Mouse (Mus musculus): Measurements from ENCODE around the gene Rdm1. TPM values are rescaled to one million over a fixed set of nuclear protein-coding genes. Genes with fewer than 3 reads are reported as not detected.
"Not testable (repeated sequence)": the region's sequence is repeated elsewhere in the genome, so short reads cannot be mapped to it uniquely, and the experiment has no call there.

Rdm1 gene
- polyA plus RNA-seq, 1 experiment from 2014 or later: 41.7 TPM

GRCm38 (mm10) chr11:101614116-101614515 is 12.9 kb upstream of the Rdm1 start:
- Histone ChIP-seq H3K27me3 (replicated peaks; ENCODE audit: control insufficient read depth, insufficient read depth, low read length) (no peaks in the 10 kb centered on the region), H3K27ac (ENCODE audit: low read length) (no peak overlapping the region), H3K36me3 (ENCODE audit: control insufficient read depth, insufficient read depth, low read length) (no peaks in the 10 kb centered on the region), H3K9ac (ENCODE audit: low read depth, low read length) (no peak overlapping the region), H3K4me1 (ENCODE audit: control insufficient read depth, insufficient read depth, low read length) (peaks cover 7% of the 10 kb centered on the region), H3K9me3 (ENCODE audit: control insufficient read depth, low read length) (no peaks in the 10 kb centered on the region), H3K4me3 (ENCODE audit: low read length) (no peak overlapping the region), H3K4me2 (ENCODE audit: low read depth, low read length) (no peak overlapping the region)
- 76% methylated on average over 4 of the region's 4 CpGs for WGBS
- no peak for ATAC-seq

- Histone ChIP-seq H3K9me3 (ENCODE audit: control insufficient read depth, low read length) (no peaks in the 10 kb centered on the region), H3K4me2 (ENCODE audit: low read depth, low read length) (no peak overlapping the region), H3K4me1 (ENCODE audit: control insufficient read depth, insufficient read depth, low read length) (peaks cover 5% of the 10 kb centered on the region), H3K9ac (ENCODE audit: low read depth, low read length) (no peak overlapping the region), H3K27me3 (replicated peaks; ENCODE audit: control insufficient read depth, insufficient read depth, low read length) (no peaks in the 10 kb centered on the region), H3K27ac (ENCODE audit: low read length) (no peak overlapping the region), H3K4me3 (ENCODE audit: low read length) (no peak overlapping the region), H3K36me3 (ENCODE audit: control insufficient read depth, insufficient read depth, low read length) (no peaks in the 10 kb centered on the region)
- ATAC-seq: no peak
- WGBS: 73% methylated on average over 6 of the region's 6 CpGs
Measured at GRCm38 (mm10) chr11:101615380-101615779, 11.6 kb upstream of the Rdm1 start.

- Histone ChIP-seq H3K9me3 (ENCODE audit: control insufficient read depth, low read length) (no peaks in the 10 kb centered on the region), H3K4me3 (ENCODE audit: low read length) (no peak overlapping the region), H3K9ac (ENCODE audit: low read depth, low read length) (no peak overlapping the region), H3K27ac (ENCODE audit: low read length) (no peak overlapping the region), H3K4me1 (ENCODE audit: control insufficient read depth, insufficient read depth, low read length) (no peaks in the 10 kb centered on the region), H3K27me3 (replicated peaks; ENCODE audit: control insufficient read depth, insufficient read depth, low read length) (no peaks in the 10 kb centered on the region), H3K4me2 (ENCODE audit: low read depth, low read length) (no peak overlapping the region), H3K36me3 (ENCODE audit: control insufficient read depth, insufficient read depth, low read length) (no peaks in the 10 kb centered on the region)
- no peak for ATAC-seq
- 85% methylated on average over 8 of the region's 8 CpGs for WGBS
Measured at GRCm38 (mm10) chr11:101616104-101616503, 10.9 kb upstream of the Rdm1 start.

GRCm38 (mm10) chr11:101616948-101617767 is 9.8 kb upstream of the Rdm1 start:
- Histone ChIP-seq H3K4me3 (ENCODE audit: low read length) (no peak overlapping the region), H3K4me2 (ENCODE audit: low read depth, low read length) (no peak overlapping the region), H3K9ac (ENCODE audit: low read depth, low read length) (no peak overlapping the region), H3K27me3 (replicated peaks; ENCODE audit: control insufficient read depth, insufficient read depth, low read length) (no peaks in the 10 kb centered on the region), H3K27ac (ENCODE audit: low read length) (no peak overlapping the region), H3K36me3 (ENCODE audit: control insufficient read depth, insufficient read depth, low read length) (no peaks in the 10 kb centered on the region), H3K9me3 (ENCODE audit: control insufficient read depth, low read length) (no peaks in the 10 kb centered on the region), H3K4me1 (ENCODE audit: control insufficient read depth, insufficient read depth, low read length) (no peaks in the 10 kb centered on the region)
- 24% methylated on average over 18 of the region's 18 CpGs for WGBS
- no peak for ATAC-seq

GRCm38 (mm10) chr11:101617849-101618248 is 9.1 kb upstream of the Rdm1 start:
- Histone ChIP-seq H3K4me3 (ENCODE audit: low read length) (no peak overlapping the region), H3K9ac (ENCODE audit: low read depth, low read length) (no peak overlapping the region), H3K4me1 (ENCODE audit: control insufficient read depth, insufficient read depth, low read length) (no peaks in the 10 kb centered on the region), H3K4me2 (ENCODE audit: low read depth, low read length) (no peak overlapping the region), H3K9me3 (ENCODE audit: control insufficient read depth, low read length) (no peaks in the 10 kb centered on the region), H3K36me3 (ENCODE audit: control insufficient read depth, insufficient read depth, low read length) (no peaks in the 10 kb centered on the region), H3K27ac (ENCODE audit: low read length) (no peak overlapping the region), H3K27me3 (replicated peaks; ENCODE audit: control insufficient read depth, insufficient read depth, low read length) (no peaks in the 10 kb centered on the region)
- peak; percentile 72 for ATAC-seq
- WGBS: 10% methylated on average over 8 of the region's 8 CpGs

- WGBS: 74% methylated on average over 3 of the region's 3 CpGs
- H3K36me3 ChIP-seq (ENCODE audit: control insufficient read depth, insufficient read depth, low read length): no peaks in the 10 kb centered on the region
- H3K27ac ChIP-seq (ENCODE audit: low read length): no peak overlapping the region
- no peak overlapping the region for H3K4me2 ChIP-seq (ENCODE audit: low read depth, low read length)
- no peaks in the 10 kb centered on the region; the same call in 1 of the 2 replicates for H3K9me3 ChIP-seq (ENCODE audit: control insufficient read depth, low read length)
- H3K4me3 ChIP-seq (ENCODE audit: low read length): no peak overlapping the region
- H3K4me1 ChIP-seq (ENCODE audit: control insufficient read depth, insufficient read depth, low read length): no peaks in the 10 kb centered on the region
- no peak overlapping the region for H3K9ac ChIP-seq (ENCODE audit: low read depth, low read length)
- no peak for ATAC-seq
- no peaks in the 10 kb centered on the region for H3K27me3 ChIP-seq (replicated peaks; ENCODE audit: control insufficient read depth, insufficient read depth, low read length)
Measured at GRCm38 (mm10) chr11:101618596-101618995, 8.4 kb upstream of the Rdm1 start.

- not testable (repeated sequence) for H3K4me2 ChIP-seq (ENCODE audit: low read depth, low read length); H3K4me3 ChIP-seq (ENCODE audit: low read length); H3K27me3 ChIP-seq (replicated peaks; ENCODE audit: control insufficient read depth, insufficient read depth, low read length); H3K4me1 ChIP-seq (ENCODE audit: control insufficient read depth, insufficient read depth, low read length); H3K36me3 ChIP-seq (ENCODE audit: control insufficient read depth, insufficient read depth, low read length); H3K9ac ChIP-seq (ENCODE audit: low read depth, low read length); H3K27ac ChIP-seq (ENCODE audit: low read length); H3K9me3 ChIP-seq (ENCODE audit: control insufficient read depth, low read length); ATAC-seq
- 83% methylated on average over 11 of the region's 11 CpGs for WGBS
Measured at GRCm38 (mm10) chr11:101620022-101620655, 6.9 kb upstream of the Rdm1 start.

GRCm38 (mm10) chr11:101626649-101626994 is 373 bp upstream of the Rdm1 start:
- WGBS: 4% methylated on average over 8 of the region's 8 CpGs

GRCm38 (mm10) chr11:101627857-101628559 is 1.0 kb downstream of the Rdm1 start:
- H3K4me2 ChIP-seq (ENCODE audit: low read depth, low read length): peak overlapping the region; percentile 88
- H3K9ac ChIP-seq (ENCODE audit: low read depth, low read length): peak overlapping the region; percentile 95
- H3K36me3 ChIP-seq (ENCODE audit: control insufficient read depth, insufficient read depth, low read length): no peaks in the 10 kb centered on the region
- H3K27ac ChIP-seq (ENCODE audit: low read length): peak overlapping the region; percentile 100
- H3K4me3 ChIP-seq (ENCODE audit: low read length): peak overlapping the region; percentile 70
- H3K4me1 ChIP-seq (ENCODE audit: control insufficient read depth, insufficient read depth, low read length): 0 out of 2 replicates have a peak, but pooled peaks cover 2% of the 10 kb centered on the region
- no peaks in the 10 kb centered on the region; the same call in 1 of the 2 replicates for H3K9me3 ChIP-seq (ENCODE audit: control insufficient read depth, low read length)
- H3K27me3 ChIP-seq (replicated peaks; ENCODE audit: control insufficient read depth, insufficient read depth, low read length): no peaks in the 10 kb centered on the region
- WGBS: under 1% methylated on average over 33 of the region's 33 CpGs
- peak; percentile 43 for ATAC-seq

More at GRCm38 (mm10) chr11:101626649-101626994, 373 bp upstream of the Rdm1 start:
- H3K9ac ChIP-seq (ENCODE audit: low read depth, low read length): peak overlapping the region; percentile 62
- H3K27me3 ChIP-seq (replicated peaks; ENCODE audit: control insufficient read depth, insufficient read depth, low read length): no peaks in the 10 kb centered on the region
- ATAC-seq: peak; percentile 30
- H3K36me3 ChIP-seq (ENCODE audit: control insufficient read depth, insufficient read depth, low read length): no peaks in the 10 kb centered on the region
- no peaks in the 10 kb centered on the region; the same call in 1 of the 2 replicates for H3K9me3 ChIP-seq (ENCODE audit: control insufficient read depth, low read length)
- 0 out of 2 replicates have a peak, but pooled peaks cover 2% of the 10 kb centered on the region for H3K4me1 ChIP-seq (ENCODE audit: control insufficient read depth, insufficient read depth, low read length)
- H3K27ac ChIP-seq (ENCODE audit: low read length): peak overlapping the region; percentile 98
- peak overlapping the region; percentile 52 for H3K4me2 ChIP-seq (ENCODE audit: low read depth, low read length)
- peak overlapping the region; percentile 45 for H3K4me3 ChIP-seq (ENCODE audit: low read length)

Data from intestine, embryonic 16.5 days (tissue).